Mouse (Mus musculus): Measurements from ENCODE around the gene D930048N14Rik. TPM values are rescaled to one million over a fixed set of nuclear protein-coding genes. Genes with fewer than 3 reads are reported as not detected.
"Not testable (repeated sequence)": the region's sequence is repeated elsewhere in the genome, so short reads cannot be mapped to it uniquely, and the experiment has no call there.

D930048N14Rik gene
- total RNA-seq (2015) (0.33 and 0.43 TPM in 2 replicates), total RNA-seq (2017) (0.26 TPM in 1 of 2 replicates, not detected in the other)

DNA sequence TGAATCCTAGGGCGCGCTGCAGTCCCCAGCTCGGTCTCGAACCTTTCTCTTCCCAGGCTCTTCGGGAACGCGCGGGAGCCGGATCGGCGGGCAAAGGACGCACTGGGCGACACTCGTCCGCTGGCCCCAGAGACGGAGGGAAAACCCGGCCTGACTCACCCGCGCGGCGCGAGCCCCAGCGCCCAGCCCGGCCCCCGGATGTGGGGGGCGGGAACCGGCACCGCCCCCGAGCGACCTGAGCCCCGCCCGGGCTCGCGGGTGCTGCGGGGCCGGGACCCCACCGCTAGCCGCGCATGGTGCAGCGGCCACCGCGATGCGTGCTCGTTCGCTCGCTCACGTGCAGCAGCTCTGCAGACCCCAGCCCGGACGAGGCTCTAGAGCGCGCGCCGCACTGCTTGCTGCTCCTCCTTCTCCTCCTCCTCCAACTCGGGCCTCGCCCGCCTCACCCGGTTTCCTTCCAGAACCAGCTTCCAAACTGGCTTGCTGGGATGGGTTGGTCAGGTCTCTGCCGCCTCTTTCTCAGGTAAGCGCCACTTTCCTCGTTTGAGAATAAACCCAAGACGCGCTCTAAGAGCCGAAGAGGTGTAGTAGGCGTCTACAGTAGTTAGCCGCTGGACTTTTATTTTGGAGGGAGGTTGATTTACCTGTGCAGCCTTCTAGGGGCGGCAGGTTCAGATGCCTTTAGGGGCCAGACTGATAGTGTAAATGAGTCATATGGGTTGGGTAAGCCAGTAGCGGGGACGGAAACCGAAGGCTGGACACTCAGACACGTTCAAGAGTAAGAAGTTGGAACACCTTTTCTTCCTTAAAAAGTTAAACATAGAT lies at the start of gene D930048N14Rik, which contains the start of gene N4bp3:
Gene D930048N14Rik (plus strand): TSS at position 264 of the 825 bp plus-strand sequence.
Gene N4bp3 (minus strand): TSS at position 152 of the 825 bp plus-strand sequence.
- ATAC-seq (ENCODE audit: poor library complexity, severe bottlenecking), result peak; percentile 80

DNA sequence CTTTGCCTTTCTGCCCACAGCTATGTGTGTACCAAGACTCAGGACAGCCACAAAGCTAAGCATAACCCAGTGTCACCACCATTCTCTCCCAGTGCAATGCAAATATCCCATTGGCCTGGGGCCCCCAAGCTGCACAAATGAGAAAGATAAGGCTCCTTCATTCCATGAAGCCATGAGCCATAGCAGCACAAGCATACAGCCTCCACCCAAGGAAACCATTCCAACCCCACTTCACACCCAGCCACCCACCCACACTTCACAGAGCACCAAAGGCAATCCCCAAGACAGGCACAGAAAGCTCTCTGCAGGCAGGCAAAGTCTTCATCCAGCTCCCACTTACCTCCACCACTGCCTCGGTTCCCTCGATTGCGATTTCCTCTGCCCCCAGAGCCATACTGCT lies 48.5 kb upstream of the D930048N14Rik start:
- no peak for ATAC-seq (ENCODE audit: poor library complexity, severe bottlenecking)

DNA sequence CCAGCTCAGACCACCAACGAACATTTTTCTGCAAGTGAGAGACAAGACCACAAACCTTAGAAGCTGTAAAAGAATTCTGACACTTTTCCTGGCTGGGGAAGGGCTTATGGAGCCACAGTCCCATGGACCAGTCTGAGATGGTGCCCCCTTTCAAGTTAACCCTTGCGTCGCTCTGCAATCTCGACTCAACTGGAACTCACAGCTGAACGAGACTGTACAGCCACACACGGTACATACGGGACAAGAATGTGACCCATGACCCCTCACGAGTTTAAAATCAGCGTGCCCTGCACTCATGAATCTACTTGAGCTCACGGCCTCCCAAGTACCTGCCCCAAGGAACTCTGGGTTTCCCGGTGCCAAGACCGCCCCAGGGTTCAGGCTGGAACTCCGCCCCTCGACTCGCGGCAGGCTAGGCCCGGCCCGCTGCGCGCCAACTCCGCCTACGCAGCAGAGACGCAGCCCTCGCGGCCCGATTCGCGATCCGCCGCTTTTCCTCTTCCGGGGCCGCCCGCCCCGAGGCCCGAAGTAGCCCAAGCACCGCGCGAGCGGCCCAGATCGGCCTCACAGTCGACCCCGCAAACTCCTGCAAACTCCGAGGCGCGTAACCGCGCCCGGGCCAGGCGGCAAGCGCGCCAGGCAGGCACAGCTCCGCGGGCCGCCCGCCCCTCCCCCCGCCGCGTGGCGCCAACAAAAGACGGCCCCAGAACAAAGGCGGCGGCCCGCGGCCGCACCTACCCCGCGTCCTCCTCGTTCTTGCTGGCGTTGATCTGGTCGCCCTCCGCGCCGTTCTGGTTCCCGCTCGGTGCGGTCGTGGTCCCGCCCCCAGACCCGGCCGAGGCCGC lies 44.9 kb upstream of the D930048N14Rik start:
- ATAC-seq (ENCODE audit: poor library complexity, severe bottlenecking), result peak; percentile 77

DNA sequence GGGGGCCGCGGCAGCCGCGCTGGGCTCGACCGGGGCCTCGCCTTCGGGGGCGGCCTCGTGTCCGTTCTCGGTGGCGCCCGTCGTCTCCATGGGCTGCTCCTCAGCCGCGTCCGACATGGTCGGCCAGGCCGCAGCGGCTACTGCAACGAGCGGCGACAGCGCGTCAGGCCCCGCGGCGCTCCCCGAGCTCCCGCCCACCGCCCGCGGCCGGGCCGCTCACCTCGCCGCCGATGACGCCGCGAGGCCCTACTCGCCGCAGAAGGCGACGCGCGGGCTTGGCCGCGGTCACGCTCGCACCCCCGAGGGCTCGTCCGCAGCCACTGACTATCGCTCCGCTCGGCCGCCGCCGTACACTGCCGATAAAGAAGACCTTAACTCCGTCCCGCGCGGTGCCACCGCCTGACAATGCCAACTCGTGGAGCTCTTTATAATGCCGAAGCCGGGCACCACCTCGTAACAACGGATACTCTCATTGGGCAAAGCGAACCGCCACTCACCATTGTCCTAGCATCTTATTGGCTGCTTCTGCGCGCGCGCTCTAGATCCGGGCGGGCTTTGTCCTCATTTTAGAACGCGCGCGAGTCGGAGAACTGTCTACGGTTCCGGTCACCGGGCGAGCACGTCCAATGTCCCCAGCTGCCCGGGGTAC lies 44.2 kb upstream of the D930048N14Rik start, which contains the start of gene Hnrnpab:
Gene Hnrnpab (minus strand): TSS at position 401 of the 649 bp plus-strand sequence.
- ATAC-seq (ENCODE audit: poor library complexity, severe bottlenecking), result peak; percentile 91

DNA sequence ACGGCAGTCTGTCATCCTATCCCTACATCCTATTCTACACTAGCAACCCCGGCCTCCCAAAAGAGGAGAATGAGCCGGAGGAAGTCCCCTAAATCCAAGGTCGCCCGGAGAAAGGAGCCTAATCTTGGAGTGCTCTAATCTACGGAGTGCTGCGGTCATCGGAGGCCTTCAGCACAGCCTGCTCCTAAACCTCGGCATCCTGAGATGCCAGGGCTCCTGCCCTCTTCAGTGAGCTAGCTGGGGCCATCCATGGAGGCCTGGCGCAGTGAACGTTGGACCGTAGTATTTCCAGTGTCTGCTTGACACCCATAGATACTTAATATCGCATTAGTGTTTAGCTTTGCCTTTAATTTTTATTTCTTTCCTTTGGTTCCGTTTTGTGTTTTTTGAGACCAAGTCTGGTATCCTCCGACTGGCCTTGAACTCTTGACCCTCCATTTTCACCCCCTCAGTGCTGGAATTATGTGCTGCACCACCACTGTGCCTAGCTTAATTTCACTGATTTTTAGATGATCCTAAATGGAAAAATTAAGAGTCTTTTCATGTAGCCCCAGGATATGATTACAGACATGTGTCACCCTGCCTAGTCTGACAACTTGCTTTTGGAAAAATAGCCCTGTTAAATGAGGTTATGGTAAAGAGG lies 43.5 kb upstream of the D930048N14Rik start:
- peak; percentile 26 for ATAC-seq (ENCODE audit: poor library complexity, severe bottlenecking)

DNA sequence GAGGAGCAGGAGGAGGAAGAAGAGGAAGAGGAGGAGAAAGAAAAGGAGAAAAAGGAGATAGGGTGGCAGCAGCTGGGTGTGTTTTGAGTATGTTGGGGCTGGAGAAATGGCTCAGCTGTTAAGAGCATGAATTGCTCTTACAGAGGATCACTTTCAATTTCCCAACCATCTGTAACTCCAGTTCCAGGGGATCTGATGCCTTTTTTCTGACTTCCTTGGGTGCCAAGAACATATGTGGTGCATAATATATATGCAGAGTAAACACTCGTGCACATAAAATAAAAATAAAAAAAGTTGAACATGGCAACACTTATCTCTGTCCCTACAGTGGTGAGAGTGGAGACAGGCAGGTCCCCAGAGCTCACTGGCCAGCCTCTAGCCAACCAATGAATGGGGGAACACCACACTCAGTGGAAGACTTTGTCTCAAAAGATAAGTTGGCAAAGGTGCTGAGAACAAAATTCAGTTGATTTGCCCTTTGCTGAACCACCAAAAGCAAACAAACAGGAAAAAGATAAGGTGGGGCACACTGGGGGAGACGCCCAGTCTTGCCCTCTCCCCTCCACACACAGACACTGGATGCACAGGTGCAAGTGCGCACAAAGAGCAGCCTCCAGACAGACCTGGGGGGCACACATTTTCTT lies 41.4 kb upstream of the D930048N14Rik start:
- ATAC-seq (ENCODE audit: poor library complexity, severe bottlenecking), result no peak

DNA sequence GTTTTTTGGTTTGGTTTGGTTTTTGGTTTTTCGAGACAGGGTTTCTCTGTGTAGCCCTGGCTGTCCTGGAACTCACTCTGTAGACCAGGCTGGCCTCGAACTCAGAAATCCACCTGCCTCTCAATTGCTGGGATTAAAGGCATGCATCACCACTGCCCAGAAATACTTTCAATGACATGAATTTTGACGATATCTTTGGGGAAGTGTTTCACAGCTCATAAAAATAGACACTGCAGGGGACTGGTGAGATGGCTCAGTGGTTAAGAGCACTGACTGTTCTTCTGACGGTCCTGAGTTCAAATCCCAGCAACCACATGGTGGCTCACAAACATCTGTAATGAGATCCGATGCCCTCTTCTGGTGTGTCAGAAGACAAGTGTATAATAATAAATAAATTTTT lies 40.8 kb upstream of the D930048N14Rik start:
- not testable (repeated sequence) for ATAC-seq (ENCODE audit: poor library complexity, severe bottlenecking)

DNA sequence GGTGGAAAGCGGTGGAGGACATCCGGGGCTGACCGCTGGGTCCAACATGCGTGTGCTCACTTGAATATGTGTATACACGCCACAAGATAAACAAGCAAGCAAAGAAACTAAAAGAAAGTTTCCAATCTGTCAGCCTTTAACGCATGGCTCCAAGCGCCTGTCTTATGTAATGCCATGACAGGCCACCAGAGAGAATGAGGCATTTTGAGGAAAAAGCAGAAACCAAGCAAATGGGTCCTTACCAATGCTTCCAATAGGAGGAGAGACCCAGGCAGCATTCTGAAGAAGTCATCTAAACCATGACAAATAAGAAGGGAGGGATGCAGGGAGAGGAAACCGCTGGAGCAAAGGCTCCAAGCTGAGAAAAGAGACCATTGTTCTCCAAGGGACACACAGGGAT lies 36.5 kb upstream of the D930048N14Rik start:
- ATAC-seq (ENCODE audit: poor library complexity, severe bottlenecking), result no peak

DNA sequence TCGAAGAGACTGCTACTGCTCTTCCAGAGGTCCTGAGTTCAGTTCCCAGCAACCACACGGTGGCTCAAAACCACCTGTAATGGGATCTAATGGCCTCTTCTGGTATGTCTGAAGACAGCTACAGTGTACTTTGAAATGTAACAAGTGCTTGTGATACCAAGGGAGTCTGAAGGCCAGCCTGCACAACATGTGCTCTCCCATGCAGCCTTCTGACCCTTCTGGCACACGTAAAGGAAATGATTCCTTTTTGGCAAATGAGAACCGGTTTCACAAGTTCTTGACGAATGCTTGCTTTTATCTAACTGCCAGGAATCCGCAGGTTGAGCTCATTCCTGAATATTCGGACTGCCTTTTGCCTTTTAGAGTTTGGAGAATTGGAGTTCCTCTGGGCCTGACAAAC lies 35.6 kb upstream of the D930048N14Rik start:
- ATAC-seq (ENCODE audit: poor library complexity, severe bottlenecking), result no peak

DNA sequence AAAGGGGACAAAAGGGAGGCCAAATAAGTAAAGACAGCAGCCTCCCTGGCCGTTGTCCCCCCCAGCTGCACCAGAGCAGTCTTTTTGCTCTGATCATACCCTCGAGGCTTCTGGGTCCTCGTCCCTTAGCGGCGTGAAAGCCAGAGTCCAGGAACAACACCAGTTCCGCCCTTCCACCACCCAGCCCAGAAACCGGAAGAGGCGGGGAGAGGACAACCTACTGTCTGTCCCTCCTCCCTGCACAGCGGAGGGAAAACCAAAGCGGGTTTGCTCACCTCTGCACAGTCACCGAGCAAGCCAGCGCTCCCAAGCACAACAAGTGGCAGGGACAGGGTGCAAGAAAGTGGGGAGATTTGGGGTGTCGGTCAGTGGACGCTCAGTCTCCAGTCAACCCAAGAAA lies 35.2 kb upstream of the D930048N14Rik start:
- peak; percentile 80 for ATAC-seq (ENCODE audit: poor library complexity, severe bottlenecking)

DNA sequence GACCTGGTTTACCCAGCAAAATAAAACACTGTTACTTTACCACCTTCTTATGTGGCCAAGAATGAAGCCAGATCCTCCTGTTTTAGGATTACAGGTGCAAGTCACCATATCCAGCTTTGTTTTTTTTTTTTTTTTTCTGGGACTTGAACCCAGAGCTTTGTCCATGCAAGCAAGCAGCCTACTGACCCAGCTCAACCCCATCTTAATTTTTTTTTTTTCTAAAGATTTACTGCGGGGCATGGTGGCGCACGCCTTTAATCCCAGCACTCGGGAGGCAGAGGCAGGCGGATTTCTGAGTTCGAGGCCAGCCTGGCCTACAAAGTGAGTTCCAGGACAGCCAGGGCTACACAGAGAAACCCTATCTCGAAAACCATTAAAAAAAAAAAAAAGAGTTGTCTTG lies 34.6 kb upstream of the D930048N14Rik start:
- not testable (repeated sequence) for ATAC-seq (ENCODE audit: poor library complexity, severe bottlenecking)

DNA sequence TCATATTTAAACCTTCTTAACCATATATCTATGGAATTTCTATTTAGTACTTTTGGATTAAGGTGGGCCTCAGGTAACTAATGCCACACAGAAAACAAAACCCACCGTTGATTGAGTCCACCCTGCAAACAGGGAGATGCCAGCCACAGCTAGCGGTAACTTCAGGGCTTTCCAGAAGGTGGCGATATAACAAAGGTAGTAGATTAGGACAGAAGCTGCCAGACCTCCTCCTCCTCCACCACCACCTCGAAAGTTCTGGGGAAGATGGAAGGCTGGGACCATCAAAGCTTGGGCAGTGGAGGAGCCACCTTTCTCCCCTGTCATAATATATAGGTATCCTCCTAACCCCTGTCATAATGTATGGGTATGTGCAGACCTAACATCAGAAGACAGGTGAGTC lies 33.1 kb upstream of the D930048N14Rik start:
- peak; percentile 55 for ATAC-seq (ENCODE audit: poor library complexity, severe bottlenecking)

DNA sequence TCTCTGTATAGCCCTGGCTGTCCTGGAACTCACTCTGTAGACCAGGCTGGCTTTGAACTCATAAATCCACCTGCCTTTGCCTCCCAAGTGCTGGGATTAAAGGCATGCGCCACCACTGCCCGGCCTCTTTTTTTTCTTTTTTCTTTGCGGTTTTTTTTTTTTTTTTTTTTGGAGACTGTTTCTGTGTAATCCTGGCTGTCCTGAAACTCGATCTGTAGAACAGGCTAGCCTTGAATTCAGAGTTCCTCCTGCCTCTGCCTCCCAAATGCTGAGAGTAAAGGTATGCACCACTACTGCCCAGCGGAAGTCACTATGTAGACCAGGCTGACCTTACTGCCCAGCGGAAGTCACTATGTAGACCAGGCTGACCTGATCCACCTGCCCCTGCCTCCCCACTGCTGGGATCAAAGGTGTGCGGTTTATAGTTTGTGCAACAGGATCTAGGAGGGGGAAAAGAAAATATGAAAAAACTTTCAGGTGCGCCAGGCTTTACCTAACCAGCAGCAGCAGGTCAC lies 31.8 kb upstream of the D930048N14Rik start:
- ATAC-seq (ENCODE audit: poor library complexity, severe bottlenecking), result no peak

DNA sequence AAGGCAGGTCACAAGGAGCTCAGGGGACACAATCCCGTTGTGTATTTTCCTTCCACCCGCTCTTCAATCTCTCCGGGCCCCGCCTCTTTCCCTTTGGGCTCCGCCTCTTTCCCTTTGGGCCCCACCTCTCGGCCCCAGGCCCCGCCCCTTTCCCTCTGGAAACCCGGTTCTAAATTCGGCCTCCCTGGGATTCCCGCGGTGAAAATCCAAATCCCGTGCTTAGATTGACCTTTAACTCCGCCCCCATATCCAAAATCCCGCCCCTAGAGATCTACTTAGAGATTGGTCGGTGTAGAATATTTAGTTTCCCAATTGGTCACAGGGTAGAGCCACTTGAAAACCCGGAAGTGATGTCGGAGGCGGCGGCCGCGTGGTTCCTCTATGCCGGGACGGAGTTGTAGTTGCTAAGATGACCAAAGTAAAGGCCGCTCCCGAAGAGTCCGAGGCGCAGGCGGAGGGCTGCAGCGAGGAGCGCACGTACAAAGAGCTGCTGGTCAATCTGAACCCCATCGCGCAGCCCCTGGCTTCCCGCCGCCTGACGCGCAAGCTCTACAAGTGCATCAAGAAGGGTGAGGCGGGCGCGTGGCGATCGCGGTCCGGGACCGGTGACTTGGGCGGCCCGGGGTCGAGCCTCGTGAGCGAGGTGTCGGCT lies 31.2 kb upstream of the D930048N14Rik start, which contains the start of gene Nhp2:
Gene Nhp2 (plus strand): TSS at position 327 of the 652 bp plus-strand sequence.
- peak; percentile 76 for ATAC-seq (ENCODE audit: poor library complexity, severe bottlenecking)

DNA sequence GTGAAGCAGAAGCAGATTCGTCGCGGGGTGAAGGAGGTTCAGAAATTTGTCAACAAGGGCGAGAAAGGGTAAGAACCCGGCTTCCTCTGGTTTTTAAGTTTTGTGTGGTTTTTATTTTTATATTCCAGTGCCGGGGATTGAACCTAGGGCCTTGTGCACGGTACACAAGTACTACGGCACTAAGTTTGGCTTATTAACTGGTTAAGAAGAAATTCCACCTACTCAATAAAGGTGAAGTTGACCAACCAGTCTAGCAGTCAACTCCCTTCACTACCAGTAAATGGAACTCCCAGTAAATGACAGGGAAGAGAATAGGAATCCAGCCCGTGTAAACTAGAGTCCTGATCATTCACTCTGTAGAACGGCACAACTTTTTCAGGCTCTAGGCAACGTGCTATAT lies 30.7 kb upstream of the D930048N14Rik start:
- no peak for ATAC-seq (ENCODE audit: poor library complexity, severe bottlenecking)

DNA sequence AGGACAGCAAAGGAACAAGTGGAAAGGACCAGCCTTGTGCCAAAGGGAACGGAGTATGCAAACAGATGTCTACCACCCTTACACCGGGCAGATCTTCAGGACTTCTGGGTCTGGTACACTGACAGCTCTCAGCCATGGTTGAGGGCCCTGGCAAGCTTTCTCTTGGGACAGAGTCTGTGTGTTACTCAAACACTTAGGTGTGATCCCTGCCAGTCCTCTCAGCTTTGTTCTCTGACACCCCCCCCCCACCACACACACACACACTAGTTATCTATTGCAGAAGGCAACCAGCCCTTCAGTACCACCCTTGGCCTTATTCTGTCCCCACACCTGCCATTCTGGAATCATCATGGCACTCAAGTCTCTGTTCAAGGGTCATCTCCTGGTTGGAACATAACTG lies 29.0 kb upstream of the D930048N14Rik start:
- no peak for ATAC-seq (ENCODE audit: poor library complexity, severe bottlenecking)

DNA sequence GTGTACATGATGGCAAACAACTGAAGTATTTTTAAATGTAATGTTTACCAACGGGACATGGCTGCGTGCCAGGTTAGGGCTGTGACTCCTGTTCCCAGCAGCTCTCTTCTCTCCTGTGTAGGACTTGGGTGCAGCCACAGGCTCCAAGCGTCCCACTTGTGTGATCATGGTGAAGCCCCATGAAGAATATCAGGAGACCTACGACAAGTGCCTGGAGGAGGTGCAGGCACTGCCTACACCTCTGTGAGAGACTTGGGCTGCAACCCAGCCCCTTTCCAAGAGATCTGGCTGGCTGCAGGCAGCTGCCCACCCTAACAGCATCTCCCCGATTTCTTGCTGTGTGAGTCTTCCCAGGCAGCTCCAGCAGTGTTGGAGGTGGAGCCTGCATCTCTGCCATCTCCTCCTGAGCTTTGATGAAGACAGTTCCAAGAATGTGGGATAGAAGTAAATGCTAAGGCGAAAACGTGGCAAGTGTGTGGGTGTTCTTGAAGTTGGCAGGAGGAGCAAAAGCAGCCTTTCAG lies 27.7 kb upstream of the D930048N14Rik start:
- ATAC-seq (ENCODE audit: poor library complexity, severe bottlenecking), result no peak

DNA sequence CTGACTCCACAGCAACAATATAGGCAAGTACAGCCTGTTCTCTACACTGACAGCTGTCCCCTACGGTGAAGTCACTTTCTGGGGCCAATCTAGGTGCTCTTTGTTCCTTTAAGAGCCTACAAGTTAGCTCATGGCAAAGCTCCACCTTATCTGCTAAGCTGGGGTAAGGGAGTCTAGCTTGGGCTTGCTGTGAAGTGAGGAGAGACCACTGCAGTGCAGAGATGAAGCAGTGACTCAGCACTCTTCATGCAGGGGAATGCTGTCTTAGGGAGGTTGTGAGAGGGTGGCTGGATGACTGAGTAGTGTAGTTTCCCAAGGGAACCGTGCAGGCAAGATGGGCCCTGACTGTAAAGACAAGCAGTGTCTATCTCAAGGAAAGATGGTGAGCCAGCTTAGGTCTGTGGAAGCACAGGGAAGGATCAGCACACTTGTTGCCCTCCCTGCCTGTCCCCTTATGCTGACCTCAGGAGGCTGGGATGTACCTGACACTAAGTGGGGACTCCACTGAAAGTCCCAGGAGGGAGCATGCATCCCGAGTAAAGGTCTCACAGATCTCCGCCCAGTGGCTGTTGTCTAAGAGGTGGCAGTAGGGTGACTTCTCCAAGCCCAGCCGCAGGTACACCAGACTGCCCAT lies 25.4 kb upstream of the D930048N14Rik start:
- no peak for ATAC-seq (ENCODE audit: poor library complexity, severe bottlenecking)

Data from megakaryocyte, adult 5-6 weeks (primary cell).